Mouse (Mus musculus): ENCODE results near the gene Nfkbil1.

The Nfkbil1 gene

GRCm38 (mm10) chr17:35254241-35255098 is 18.9 kb upstream of the Nfkbil1 start:
- no peak for DNase-seq (ENCODE audit: low read depth)

- no peak for DNase-seq (ENCODE audit: low read depth)
These were observed 17.9 kb upstream of the Nfkbil1 start for GRCm38 (mm10) chr17:35253293-35254093.

GRCm38 (mm10) chr17:35252619-35253292 is 17.2 kb upstream of the Nfkbil1 start:
- no peak for DNase-seq (ENCODE audit: low read depth)

GRCm38 (mm10) chr17:35251981-35252380 is 16.4 kb upstream of the Nfkbil1 start:
- DNase-seq (ENCODE audit: low read depth): no peak

- no peak for DNase-seq (ENCODE audit: low read depth)
These were observed 15.6 kb upstream of the Nfkbil1 start for GRCm38 (mm10) chr17:35251162-35251719.

GRCm38 (mm10) chr17:35250348-35251120 is 14.9 kb upstream of the Nfkbil1 start:
- DNase-seq (ENCODE audit: low read depth): no peak

DNA sequence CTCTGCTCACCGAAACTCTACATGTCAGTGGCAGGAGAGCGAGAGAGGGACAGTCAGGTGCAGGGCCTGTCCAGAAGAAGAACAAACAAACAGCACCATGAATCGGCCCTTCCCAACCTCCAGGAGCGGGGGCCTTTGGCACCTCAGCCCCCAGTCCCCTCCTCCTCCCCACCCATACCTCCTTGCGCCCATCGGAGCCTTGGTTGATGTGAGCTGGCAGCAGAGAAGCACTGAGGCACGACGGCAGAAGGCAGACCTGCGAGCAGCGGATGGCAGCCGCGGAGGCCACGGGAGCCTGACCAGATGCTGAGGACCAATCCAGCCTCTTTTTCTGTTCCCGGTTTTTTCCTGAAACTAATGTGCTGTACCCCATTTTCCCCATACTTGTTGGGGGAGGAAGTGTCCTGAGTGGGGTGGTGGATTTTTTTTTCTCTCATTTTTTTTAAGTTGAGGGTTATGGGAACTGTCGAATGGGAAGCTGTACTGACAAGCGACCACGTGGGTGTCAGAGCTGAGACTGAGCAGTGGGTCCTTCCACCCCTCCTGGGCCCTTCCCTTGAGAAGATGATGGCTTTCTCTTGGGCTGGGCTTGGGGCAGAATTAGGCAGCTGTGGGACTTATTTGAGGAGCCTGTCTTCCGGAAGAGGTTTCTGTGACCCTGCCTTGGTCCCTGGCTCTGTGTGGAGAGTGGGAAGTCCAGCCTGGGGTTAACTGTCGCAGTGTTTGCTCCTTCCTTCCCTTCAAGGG is 14.0 kb upstream of the Nfkbil1 start:
- no peak for DNase-seq (ENCODE audit: low read depth)

- DNase-seq (ENCODE audit: low read depth): no peak
These were observed 13.4 kb upstream of the Nfkbil1 start for GRCm38 (mm10) chr17:35248986-35249385.

DNA sequence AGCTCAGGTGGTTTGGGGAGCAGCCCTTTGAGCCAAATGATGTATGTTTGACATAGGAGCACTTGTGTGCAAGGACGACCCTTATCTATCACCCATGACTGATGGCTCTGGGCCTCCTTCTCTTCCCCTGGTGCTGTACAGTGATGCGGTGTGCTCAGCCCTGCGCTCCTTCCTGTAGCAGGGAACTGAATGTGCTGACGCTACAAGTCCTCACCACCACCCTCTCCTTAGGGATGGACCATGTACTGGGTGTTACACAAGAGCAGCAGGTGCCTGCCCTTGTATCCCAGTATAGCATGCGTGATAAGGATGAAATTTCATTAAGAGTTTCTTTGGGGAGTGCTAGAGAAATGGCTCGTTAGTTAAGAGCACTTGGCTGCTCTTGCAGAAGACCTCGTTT is 11.6 kb upstream of the Nfkbil1 start:
- DNase-seq (ENCODE audit: low read depth): no peak

- DNase-seq (ENCODE audit: low read depth): no peak
These were observed 10.4 kb upstream of the Nfkbil1 start for GRCm38 (mm10) chr17:35245731-35246623.

DNA sequence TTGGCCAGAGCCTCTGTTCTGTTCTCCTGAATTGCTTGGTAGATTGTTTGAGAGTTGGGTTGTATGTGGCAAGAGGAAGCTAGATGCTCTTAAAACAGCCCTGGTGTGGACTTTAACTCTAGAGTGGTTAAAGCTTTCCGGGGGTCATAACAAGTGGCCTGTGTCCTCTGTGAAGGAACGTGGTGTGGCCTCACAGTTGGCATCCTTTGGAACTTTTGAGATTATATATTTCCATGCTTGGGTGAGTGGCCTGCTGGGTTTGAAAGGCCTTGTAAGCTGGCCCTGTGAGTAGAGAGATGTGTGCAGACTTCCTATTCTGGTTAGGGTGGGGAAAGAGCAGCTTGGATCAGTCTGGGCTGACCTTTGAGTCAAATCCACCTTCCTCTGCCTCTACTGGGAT is 9.4 kb upstream of the Nfkbil1 start:
- no peak for DNase-seq (ENCODE audit: low read depth)

DNA sequence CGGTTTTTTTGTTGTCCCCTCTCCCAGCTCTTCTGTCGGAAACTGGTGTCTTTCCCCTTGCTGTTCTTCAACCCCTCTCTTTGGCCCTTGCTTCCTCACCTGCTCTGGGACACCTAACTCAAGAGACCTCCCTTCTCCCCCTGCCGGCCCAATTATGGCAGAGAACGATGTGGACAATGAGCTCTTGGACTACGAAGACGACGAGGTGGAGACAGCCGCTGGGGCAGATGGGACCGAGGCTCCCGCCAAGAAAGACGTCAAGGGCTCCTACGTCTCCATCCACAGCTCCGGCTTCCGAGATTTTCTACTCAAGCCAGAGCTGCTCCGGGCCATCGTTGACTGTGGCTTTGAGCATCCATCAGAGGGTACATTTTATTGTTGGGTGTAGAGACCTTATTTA is 7.5 kb upstream of the Nfkbil1 start:
- DNase-seq (ENCODE audit: low read depth): no peak

GRCm38 (mm10) chr17:35242015-35242941 is 6.7 kb upstream of the Nfkbil1 start:
- peak; percentile 36 for DNase-seq (ENCODE audit: low read depth)

DNA sequence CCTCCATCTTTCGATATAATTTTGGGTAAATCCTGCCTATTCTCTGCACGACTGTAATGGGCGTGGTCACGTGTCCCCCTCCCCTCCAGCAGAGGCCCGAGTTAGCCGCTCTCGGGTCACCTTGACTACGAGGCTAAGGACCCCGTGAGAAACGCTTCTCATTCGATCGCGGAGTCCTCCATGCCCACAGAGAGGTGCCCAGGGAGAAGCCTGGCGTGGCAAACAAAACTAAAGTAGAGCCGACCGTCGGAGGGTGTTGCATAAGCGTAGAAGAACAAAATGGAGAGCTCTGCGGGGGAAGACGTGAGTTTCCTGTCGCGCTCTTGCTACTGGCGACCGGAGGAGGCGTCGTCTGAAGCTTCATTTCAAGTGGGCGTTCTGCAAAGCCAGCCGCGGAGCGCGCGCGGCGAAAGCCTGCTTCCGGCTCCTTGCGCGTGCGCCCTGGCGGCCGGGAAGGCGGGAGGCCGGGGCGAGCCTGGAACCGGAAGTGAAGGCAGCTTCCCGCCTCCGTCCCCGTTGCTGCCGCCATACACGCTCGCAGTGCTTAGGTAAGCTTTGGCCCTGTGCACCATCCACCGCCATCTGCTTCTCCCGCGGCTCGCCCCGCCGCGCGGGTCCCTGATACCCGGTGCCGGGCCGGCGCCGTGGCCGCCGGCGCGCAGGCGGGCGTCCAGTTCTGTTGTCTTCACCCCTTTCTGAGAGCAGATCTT is 5.9 kb upstream of the Nfkbil1 start, which contains the start of gene Ddx39b:
Gene Ddx39b, plus strand, starts transcription at position 442 of the 710 bp plus-strand sequence.
- peak; percentile 90 for DNase-seq (ENCODE audit: low read depth)

- DNase-seq (ENCODE audit: low read depth): no peak
These were observed 5.1 kb upstream of the Nfkbil1 start for GRCm38 (mm10) chr17:35240384-35241304.

DNA sequence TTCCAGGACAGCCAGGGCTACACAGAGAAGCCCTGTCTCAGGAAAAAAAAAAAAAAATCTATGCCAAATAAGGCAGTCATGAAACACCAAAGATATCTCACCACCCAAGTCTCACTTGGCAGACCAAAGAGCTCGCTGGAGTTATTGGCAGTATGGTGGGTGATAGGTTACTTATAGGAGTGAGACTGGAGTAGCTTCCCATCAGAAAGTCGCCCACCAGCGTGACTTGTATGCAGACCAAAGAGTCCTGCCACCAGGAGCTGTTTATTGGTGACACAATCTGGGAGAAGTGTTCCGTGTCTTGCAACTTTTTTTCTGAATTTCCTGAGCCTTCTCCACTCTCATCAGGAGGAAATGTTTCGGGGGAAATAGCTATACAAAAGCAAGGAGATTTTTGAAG is 4.1 kb upstream of the Nfkbil1 start:
- DNase-seq (ENCODE audit: low read depth): no peak

GRCm38 (mm10) chr17:35237504-35237903 is 1.9 kb upstream of the Nfkbil1 start:
- DNase-seq (ENCODE audit: low read depth): no peak

All from fibroblast of lung, adult 2 months (primary cell).